Mouse (Mus musculus) neural tube, embryonic 13.5 days (tissue): Measurements from ENCODE around the gene Tnrc6b. TPM values are rescaled to one million over a fixed set of nuclear protein-coding genes. Genes with fewer than 3 reads are reported as not detected.
"Not testable (repeated sequence)": the region's sequence is repeated elsewhere in the genome, so short reads cannot be mapped to it uniquely, and the experiment has no call there.

Source experiments
- ATAC-seq: fragments of 200-750 bp; cut with Nextera tagmentation; 2 replicates; pipeline ENCODE4 v1.8.0; 2017; ENCODE audit warnings: low read depth, mild to moderate bottlenecking, moderate TSS enrichment, moderate library complexity
- H3K27ac ChIP-seq: fragments of 300-500 bp; sonication (generic); replicated peaks from 2 replicates; pipeline ENCODE4 v1.5.1; 2015; ENCODE audit warnings: moderate library complexity, mild to moderate bottlenecking, inconsistent platforms
- H3K27me3 ChIP-seq: fragments of 300-500 bp; sonication (generic); 2 replicates; pipeline ENCODE4 v1.6.1; 2015; ENCODE audit warnings: mild to moderate bottlenecking, inconsistent platforms
- H3K36me3 ChIP-seq: fragments of 300-500 bp; sonication (generic); 2 replicates; pipeline ENCODE4 v1.6.1; 2015; ENCODE audit warnings: mild to moderate bottlenecking, inconsistent platforms
- H3K4me1 ChIP-seq: fragments of 300-500 bp; sonication (generic); replicated peaks from 2 replicates; pipeline ENCODE4 v1.6.1; 2015; ENCODE audit warnings: inconsistent platforms
- H3K4me2 ChIP-seq: fragments of 300-500 bp; sonication (generic); 2 replicates; pipeline ENCODE4 v1.6.1; 2015; ENCODE audit warnings: inconsistent platforms, mild to moderate bottlenecking, moderate library complexity
- H3K4me3 ChIP-seq: fragments of 300-500 bp; sonication (generic); 2 replicates; pipeline ENCODE4 v1.5.1; 2015; ENCODE audit warnings: mild to moderate bottlenecking, inconsistent platforms
- H3K9ac ChIP-seq: fragments of 300-500 bp; sonication (generic); 2 replicates; pipeline ENCODE4 v1.6.1; 2015; ENCODE audit warnings: moderate library complexity, mild to moderate bottlenecking, inconsistent platforms
- H3K9me3 ChIP-seq: fragments of 300-500 bp; sonication (generic); 2 replicates; pipeline ENCODE4 v1.6.1; 2016; ENCODE audit warnings: inconsistent platforms
- WGBS: fragments of 180-500 bp; shearing (Covaris S2); methylation state at CpG from one replicate; pipeline ENCODE4 v1.1.7; 2015; 5-methylcytosine and 5-hydroxymethylcytosine counted together
- polyA plus RNA-seq: library from polyadenylated mRNA; unstranded; fragments of >200 nt; fragmentation: Nextera tagmentation; extraction: Ambion mirVana; gene quantifications from 2 replicates; pipeline ENCODE4 v1.2.1, GENCODE M21; 2015

Gene Tnrc6b
- polyA plus RNA-seq, 1 experiment from 2014 or later, result 35.5 TPM

DNA sequence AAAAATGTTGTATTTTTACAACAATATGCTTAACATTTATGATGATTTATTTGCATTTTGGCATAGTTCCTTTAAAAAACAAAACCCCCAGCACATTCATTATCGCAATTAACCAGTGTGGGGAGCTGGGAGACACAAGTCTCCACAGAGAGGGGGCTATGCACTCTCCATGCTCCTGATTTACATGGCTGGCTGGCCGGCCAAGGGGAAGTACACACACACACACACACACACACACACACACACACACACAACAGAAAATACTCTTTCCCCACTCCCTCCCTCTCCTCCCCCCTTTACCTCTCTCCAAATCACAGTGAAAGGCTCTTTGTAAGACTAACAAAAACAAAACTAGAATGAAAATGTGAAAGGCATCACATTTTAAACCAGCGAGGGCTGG is 11.3 kb downstream of the Tnrc6b start:
- Histone ChIP-seq H3K9ac (no peak overlapping the region), H3K27me3 (no peaks in the 10 kb centered on the region), H3K27ac (no peak overlapping the region), H3K9me3 (no peaks in the 10 kb centered on the region), H3K4me3 (no peak overlapping the region), H3K4me1 (peaks cover 11% of the 10 kb centered on the region; the same call in 1 of the 2 replicates), H3K36me3 (no peaks in the 10 kb centered on the region), H3K4me2 (no peak overlapping the region)
- ATAC-seq, result no peak
- 48% methylated on average over 3 of the region's 3 CpGs for WGBS

DNA sequence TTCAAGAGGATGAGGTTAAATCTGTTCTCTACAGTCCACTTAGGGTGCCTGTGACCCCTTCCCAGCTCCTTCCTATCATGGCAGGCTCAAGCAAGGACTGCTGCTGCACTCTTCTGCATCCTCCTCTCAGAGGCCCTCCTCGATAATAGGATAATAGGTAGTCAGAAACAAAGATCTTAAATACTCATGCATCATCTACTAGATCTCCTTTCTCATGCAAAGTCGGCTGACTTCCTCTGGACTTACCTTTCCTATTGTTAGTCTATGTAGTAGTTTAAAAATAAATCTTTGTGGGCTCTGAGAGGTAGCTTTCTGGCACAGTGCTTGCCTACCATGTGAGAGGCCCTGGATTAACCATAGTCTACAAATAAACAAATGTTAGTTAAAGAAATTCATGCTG is 18.4 kb downstream of the Tnrc6b start:
- no peak overlapping the region for H3K27ac ChIP-seq
- WGBS, result 70% methylated on average over 2 of the region's 2 CpGs
- H3K27me3 ChIP-seq, result no peaks in the 10 kb centered on the region
- H3K36me3 ChIP-seq, result no peaks in the 10 kb centered on the region
- no peaks in the 10 kb centered on the region for H3K9me3 ChIP-seq
- peaks cover 10% of the 10 kb centered on the region for H3K4me1 ChIP-seq
- H3K4me2 ChIP-seq, result no peak overlapping the region
- H3K4me3 ChIP-seq, result no peak overlapping the region
- H3K9ac ChIP-seq, result no peak overlapping the region
- no peak for ATAC-seq

DNA sequence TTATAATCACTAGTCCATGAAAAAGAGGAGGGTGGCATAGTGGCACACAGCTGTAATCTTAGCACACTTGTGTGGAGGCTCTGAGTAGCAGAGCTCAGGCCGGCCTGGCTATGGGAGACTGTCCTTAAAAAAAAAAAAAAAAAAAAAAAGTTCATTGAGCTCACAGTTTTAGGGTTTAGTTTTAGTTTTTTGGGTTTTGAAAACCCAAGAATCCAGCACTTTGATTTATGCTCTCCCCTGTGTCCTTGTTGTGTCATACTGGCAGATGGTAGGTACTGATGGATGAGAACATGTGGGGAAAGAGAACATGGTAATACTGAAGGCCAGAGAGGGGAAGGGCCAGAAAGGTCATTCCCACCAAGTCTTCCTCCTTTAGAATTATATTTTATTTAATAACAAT is 19.9 kb downstream of the Tnrc6b start:
- Histone ChIP-seq H3K27ac (no peak overlapping the region), H3K36me3 (no peaks in the 10 kb centered on the region), H3K27me3 (no peaks in the 10 kb centered on the region), H3K4me2 (no peak overlapping the region), H3K9me3 (no peaks in the 10 kb centered on the region), H3K4me3 (no peak overlapping the region), H3K4me1 (peaks cover 10% of the 10 kb centered on the region), H3K9ac (no peak overlapping the region)
- ATAC-seq, result no peak
- 91% methylated on average over 1 of the region's 1 CpGs for WGBS

DNA sequence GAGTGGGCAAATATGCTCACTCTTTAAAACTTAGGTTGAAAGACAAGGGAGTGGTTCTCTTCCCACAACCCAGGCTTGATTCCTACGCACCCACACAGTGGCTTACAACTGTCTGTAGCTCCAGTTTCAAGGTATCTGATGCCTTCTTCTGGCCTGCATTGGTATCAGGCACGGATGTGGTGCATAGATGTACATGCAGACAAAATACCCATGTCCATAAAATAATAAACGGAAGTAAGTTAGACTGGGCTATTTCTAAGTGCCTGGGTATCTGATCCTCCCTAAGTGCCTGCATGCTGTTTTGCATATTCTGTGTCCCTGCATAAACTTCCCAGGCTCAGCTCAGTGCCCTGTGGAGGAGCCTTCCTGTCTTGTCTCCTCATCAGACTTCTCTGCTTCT is 20.4 kb downstream of the Tnrc6b start:
- no peak overlapping the region for H3K9ac ChIP-seq
- ATAC-seq, result no peak
- H3K9me3 ChIP-seq, result no peaks in the 10 kb centered on the region
- no peak overlapping the region for H3K4me3 ChIP-seq
- peaks cover 10% of the 10 kb centered on the region for H3K4me1 ChIP-seq
- no peaks in the 10 kb centered on the region for H3K27me3 ChIP-seq
- no peak overlapping the region for H3K4me2 ChIP-seq
- WGBS, result 83% methylated on average over 3 of the region's 3 CpGs
- H3K36me3 ChIP-seq, result no peaks in the 10 kb centered on the region
- H3K27ac ChIP-seq, result no peak overlapping the region

DNA sequence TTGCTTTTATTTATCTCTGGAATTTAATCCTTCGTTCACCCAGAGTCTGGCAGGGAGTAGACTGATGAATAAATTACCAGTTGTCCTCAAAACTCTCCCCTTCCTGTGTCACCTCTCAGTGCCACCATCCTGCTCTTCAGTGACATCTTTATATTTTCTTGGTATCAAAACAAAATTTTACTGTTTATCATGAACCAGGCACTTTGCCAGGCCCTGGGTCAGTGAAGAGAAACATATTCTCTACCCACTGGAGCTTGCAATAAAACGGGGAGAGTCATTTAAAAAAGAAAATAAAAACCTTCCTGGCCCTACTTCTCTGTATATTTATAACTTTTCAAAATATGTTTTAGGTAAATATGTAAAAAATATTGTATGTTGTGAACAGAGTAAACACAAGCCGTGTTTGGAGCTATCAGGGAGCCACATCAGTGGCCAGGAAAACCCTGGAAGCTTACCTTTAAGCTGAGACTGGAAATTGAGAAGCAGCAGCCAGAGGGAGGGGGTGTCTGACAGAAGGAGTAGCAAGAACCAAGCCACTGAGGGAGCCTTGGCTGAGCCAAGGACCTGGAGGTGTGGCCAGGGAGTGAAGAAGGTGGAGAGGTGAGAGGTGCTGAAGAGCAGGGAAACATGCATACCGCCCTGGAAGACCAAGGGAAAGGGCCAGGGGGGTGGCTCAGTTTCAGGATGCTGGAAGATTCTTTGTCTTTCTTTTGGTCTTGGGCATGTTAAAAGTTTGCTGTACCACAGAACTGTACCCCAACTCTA is 21.3 kb downstream of the Tnrc6b start:
- no peak overlapping the region for H3K4me3 ChIP-seq
- H3K27ac ChIP-seq, result no peak overlapping the region
- ATAC-seq, result no peak
- 55% methylated on average over 4 of the region's 4 CpGs for WGBS
- no peaks in the 10 kb centered on the region for H3K36me3 ChIP-seq
- H3K4me2 ChIP-seq, result no peak overlapping the region
- no peaks in the 10 kb centered on the region for H3K27me3 ChIP-seq
- H3K4me1 ChIP-seq, result peaks cover 10% of the 10 kb centered on the region
- no peaks in the 10 kb centered on the region for H3K9me3 ChIP-seq
- H3K9ac ChIP-seq, result no peak overlapping the region

DNA sequence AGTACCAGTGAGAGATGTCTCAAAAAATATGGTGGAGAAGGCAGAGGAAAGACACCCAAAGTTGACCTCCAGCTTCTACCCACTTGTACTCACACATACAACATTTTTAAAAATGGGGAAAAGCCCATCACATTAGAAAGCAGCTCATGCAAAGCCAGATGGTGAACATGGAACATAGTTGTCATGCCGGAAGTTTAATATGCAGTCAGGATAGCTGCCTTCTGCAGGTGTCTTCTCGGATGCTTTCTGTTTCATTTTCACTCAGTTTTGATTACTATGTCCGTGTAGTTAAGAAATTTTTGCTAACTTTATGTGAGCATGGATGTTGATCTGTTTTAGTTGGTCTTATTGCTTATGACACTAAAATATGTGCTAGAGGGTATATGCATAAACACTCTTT is 24.2 kb downstream of the Tnrc6b start:
- Histone ChIP-seq H3K9me3 (no peaks in the 10 kb centered on the region), H3K4me2 (no peak overlapping the region), H3K36me3 (no peaks in the 10 kb centered on the region), H3K9ac (no peak overlapping the region), H3K27ac (no peak overlapping the region), H3K4me1 (peaks cover 13% of the 10 kb centered on the region), H3K27me3 (no peaks in the 10 kb centered on the region), H3K4me3 (no peak overlapping the region)
- WGBS, result 92% methylated on average over 3 of the region's 3 CpGs
- ATAC-seq, result no peak

DNA sequence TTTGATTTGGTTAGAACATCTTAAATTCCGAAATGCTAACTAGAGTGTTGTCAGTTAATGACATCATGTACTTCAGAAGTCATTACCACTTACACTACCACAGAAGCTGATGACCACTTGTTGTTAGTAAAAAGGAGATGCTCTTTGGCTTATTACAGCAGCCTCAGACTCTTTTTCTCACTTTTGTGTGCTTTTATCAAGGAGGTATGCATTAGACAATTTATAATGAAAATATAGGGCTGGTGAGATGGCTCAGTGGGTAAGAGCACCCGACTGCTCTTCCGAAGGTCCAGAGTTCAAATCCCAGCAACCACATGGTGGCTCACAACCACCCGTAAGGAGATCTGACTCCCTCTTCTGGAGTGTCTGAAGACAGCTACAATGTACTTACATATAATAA is 24.6 kb downstream of the Tnrc6b start:
- not testable (repeated sequence) for H3K4me3 ChIP-seq, H3K36me3 ChIP-seq, ATAC-seq, H3K27ac ChIP-seq, H3K9me3 ChIP-seq, H3K27me3 ChIP-seq, H3K9ac ChIP-seq, H3K4me2 ChIP-seq
- 93% methylated on average over 4 of the region's 4 CpGs for WGBS
- H3K4me1 ChIP-seq, result peaks cover 13% of the 10 kb centered on the region

DNA sequence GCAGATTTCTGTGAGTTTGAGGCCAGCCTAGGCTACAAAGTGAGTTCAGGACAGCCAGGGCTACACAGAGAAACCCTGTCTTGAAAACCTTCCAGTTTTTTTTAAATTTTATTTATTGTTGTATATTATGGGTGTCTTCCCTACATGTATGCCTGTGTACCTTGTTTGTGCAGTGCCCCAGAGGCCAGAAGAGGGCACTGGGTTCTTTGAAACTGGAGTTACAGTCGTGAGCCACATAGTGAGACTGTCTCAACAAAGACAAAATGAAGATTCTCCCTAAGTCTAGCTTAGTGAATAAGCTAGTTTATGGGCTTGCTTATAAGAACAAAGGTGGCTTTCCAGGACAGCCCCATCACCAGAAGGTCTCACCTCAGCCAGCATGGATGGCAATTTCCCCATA is 25.4 kb downstream of the Tnrc6b start:
- WGBS, result 35% methylated on average over 1 of the region's 1 CpGs
- Histone ChIP-seq H3K9me3 (no peaks in the 10 kb centered on the region), H3K27me3 (no peaks in the 10 kb centered on the region), H3K27ac (no peak overlapping the region), H3K9ac (no peak overlapping the region), H3K36me3 (no peaks in the 10 kb centered on the region), H3K4me3 (no peak overlapping the region), H3K4me2 (no peak overlapping the region), H3K4me1 (peaks cover 13% of the 10 kb centered on the region)
- no peak for ATAC-seq

DNA sequence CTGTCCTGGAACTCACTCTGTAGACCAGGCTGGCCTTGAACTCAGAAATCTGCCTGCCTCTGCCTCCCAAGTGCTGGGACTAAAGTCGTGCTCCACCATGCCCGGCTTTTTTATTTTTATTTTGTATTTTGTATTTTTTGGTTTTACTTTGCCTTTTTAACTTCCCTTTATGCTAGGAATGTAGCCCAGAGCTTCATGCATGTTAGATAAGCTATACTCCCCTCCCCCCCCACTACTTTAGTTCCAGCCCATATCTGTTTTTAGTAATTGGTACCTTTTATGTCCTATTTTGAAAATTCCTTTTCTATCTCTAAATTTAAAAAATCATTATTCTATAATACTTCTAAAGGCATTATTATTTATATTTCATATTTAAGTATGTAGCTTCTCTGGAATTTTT is 27.1 kb downstream of the Tnrc6b start:
- H3K27me3 ChIP-seq, result no peaks in the 10 kb centered on the region
- H3K9ac ChIP-seq, result no peak overlapping the region
- H3K27ac ChIP-seq, result no peak overlapping the region
- WGBS, result 94% methylated on average over 2 of the region's 2 CpGs
- 0 out of 2 replicates have a peak, but pooled peaks cover 3% of the 10 kb centered on the region for H3K4me1 ChIP-seq
- no peak for ATAC-seq
- H3K4me2 ChIP-seq, result no peak overlapping the region
- H3K4me3 ChIP-seq, result no peak overlapping the region
- no peaks in the 10 kb centered on the region for H3K36me3 ChIP-seq
- H3K9me3 ChIP-seq, result no peaks in the 10 kb centered on the region

DNA sequence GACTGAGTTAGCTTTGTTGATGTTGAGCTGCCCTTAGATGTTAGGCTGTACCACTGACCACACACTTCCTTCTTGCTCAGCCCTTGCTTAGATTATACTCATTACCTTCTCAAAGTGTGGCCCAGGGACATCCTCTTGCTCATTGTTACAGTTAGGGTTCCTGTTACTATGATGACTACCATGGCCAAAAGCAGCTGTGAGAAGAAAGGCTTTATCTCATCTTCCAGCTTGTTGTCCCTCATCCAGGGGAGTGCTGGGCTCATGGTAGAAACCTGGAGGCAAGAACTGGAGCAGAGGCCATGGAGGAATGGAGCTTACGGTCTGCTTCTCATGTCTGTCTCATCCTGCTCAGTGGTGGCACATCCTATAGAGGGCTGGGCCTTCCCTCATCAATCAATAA is 28.9 kb downstream of the Tnrc6b start:
- ATAC-seq, result no peak
- H3K4me3 ChIP-seq, result no peak overlapping the region
- H3K36me3 ChIP-seq, result no peaks in the 10 kb centered on the region
- 0 out of 2 replicates have a peak, but pooled peaks cover 3% of the 10 kb centered on the region for H3K4me1 ChIP-seq
- no peaks in the 10 kb centered on the region for H3K27me3 ChIP-seq
- no peak overlapping the region for H3K4me2 ChIP-seq
- H3K27ac ChIP-seq, result no peak overlapping the region
- 97% methylated on average over 1 of the region's 1 CpGs for WGBS
- no peak overlapping the region for H3K9ac ChIP-seq
- H3K9me3 ChIP-seq, result no peaks in the 10 kb centered on the region

DNA sequence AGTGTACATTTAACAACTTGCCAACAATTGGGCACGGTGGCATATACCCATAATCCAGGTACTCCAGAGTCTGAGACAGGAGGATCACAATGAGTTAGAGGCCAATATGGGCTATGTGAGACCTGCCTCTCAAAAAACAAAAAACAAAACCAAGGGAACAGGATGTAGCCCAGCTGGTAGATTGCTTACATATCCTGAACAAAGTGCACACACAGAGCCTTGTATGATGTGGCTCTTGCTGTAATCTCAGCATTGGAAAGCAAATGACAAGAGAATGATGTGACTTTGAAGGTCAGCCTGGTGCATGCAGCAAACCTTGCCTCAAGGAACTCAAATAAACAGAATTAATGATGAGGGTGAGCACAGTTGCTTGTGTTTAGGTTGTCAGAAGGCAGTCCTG is 30.7 kb downstream of the Tnrc6b start:
- Histone ChIP-seq H3K4me1 (0 out of 2 replicates have a peak, but pooled peaks cover 3% of the 10 kb centered on the region), H3K9ac (no peak overlapping the region), H3K36me3 (no peaks in the 10 kb centered on the region), H3K4me3 (no peak overlapping the region), H3K9me3 (no peaks in the 10 kb centered on the region), H3K27ac (no peak overlapping the region), H3K27me3 (no peaks in the 10 kb centered on the region), H3K4me2 (no peak overlapping the region)
- WGBS, result 98% methylated on average over 1 of the region's 1 CpGs
- ATAC-seq, result no peak

DNA sequence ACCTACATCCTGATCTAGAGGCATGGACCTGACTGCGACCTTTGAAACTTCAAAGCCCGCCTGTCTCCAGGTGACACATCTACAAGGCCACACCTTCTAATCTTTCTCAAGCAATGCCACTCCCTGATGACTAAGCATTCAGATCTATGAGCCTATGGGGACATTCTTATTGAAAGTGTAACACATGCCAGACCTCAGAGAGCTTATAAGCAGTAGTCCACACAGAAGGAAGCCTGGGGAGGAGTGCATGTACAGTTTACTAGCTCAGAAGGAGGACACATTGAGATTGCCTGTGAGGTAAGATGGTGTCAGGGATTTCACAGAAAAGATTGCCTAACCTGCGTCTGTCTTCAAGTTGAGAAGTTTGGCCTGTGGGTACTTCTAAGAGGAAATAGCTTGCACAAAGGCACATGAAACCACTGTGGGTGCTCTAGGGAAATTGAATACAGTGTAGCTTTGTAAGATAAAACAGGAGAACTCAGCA is 31.9 kb downstream of the Tnrc6b start:
- no peaks in the 10 kb centered on the region for H3K9me3 ChIP-seq
- ATAC-seq, result no peak
- no peaks in the 10 kb centered on the region for H3K27me3 ChIP-seq
- no peak overlapping the region for H3K9ac ChIP-seq
- H3K36me3 ChIP-seq, result no peaks in the 10 kb centered on the region
- H3K4me2 ChIP-seq, result no peak overlapping the region
- no peak overlapping the region for H3K4me3 ChIP-seq
- H3K4me1 ChIP-seq, result 0 out of 2 replicates have a peak, but pooled peaks cover 3% of the 10 kb centered on the region
- 90% methylated on average over 3 of the region's 3 CpGs for WGBS
- H3K27ac ChIP-seq, result no peak overlapping the region

DNA sequence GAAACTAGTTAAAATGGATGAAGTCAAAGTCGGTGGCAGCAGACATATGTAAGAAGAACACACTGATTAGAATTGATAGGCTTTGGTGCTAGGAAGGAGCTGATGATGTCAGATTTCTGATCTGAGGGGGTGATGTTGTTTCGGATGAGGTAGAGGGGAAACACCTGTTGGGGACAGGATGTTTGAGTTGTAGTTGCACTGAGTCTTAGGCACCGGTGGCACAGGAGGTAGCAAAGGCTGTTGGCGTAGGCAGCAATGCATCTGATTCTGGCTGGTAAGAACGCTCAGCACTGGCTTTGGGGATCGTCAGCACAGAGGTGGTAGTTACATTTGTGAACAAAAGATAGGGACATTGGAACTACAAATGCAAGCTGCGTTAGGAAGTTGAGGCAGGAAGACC is 32.5 kb downstream of the Tnrc6b start:
- WGBS, result 86% methylated on average over 7 of the region's 7 CpGs
- ATAC-seq, result no peak
- Histone ChIP-seq H3K9me3 (no peaks in the 10 kb centered on the region), H3K4me2 (no peak overlapping the region), H3K27ac (no peak overlapping the region), H3K27me3 (no peaks in the 10 kb centered on the region), H3K4me3 (no peak overlapping the region), H3K9ac (no peak overlapping the region), H3K4me1 (0 out of 2 replicates have a peak, but pooled peaks cover 3% of the 10 kb centered on the region), H3K36me3 (no peaks in the 10 kb centered on the region)
